Mouse (Mus musculus): ENCODE results near the gene Slc9a9. TPM values are rescaled to one million over a fixed set of nuclear protein-coding genes. Genes with fewer than 3 reads are reported as not detected.

Slc9a9 gene
- 5.6 TPM for polyA plus RNA-seq (2014; fragmentation: Illumina TruSeq; extraction: RNeasy Lipid Tissue Mini Kit (QIAGEN cat#74804); ENCODE audit: low read depth, low replicate concordance)

GRCm38 (mm10) chr9:94669791-94670577 lies at the start of gene Slc9a9:
Slc9a9 (plus strand) TSS chr9:94669909.

Other genes with a start within 250 kb of the Slc9a9 start
- gene 1190002N15Rik, start 131.8 kb upstream of the Slc9a9 start, polyA plus RNA-seq (2014; fragmentation: Illumina TruSeq; extraction: RNeasy Lipid Tissue Mini Kit (QIAGEN cat#74804); ENCODE audit: low read depth, low replicate concordance) = 95.3 TPM

All from sigmoid colon, adult 10 weeks (tissue).